Mouse (Mus musculus) frontal cortex, postnatal 14 days (tissue): ENCODE measurements at regions not wholly inside any gene's neighbourhood (a gene's known extent, or its start where the extent isn't known, plus 50 kb on each side); places are given as distances from the start of the nearest gene placed in this dataset.

Experiments
- DNase-seq, 2 experiments: peaks; one replicate each; pipeline ENCODE4 v3.0.0; 2022; ENCODE audit warnings: low spot score in 2 of 2

GRCm38 (mm10) chr4:33552856-33553255 lies 242.7 kb downstream of the Rngtt start:
- no peak for DNase-seq

- no peak for DNase-seq
Observed at GRCm38 (mm10) chr4:33554606-33555005, 244.5 kb downstream of the Rngtt start.

- DNase-seq: no peak
Observed at GRCm38 (mm10) chr4:33555231-33555933, 245.3 kb downstream of the Rngtt start.

GRCm38 (mm10) chr4:33555966-33556365 lies 245.9 kb downstream of the Rngtt start:
- no peak for DNase-seq

- no peak for DNase-seq
Observed at GRCm38 (mm10) chr4:33556661-33557540, 246.8 kb downstream of the Rngtt start.

- no peak for DNase-seq
Observed at GRCm38 (mm10) chr4:33570274-33570673, 260.2 kb downstream of the Rngtt start.

GRCm38 (mm10) chr4:33571351-33571750 lies 261.2 kb downstream of the Rngtt start:
- DNase-seq: no peak

- no peak for DNase-seq
Observed at GRCm38 (mm10) chr4:33577631-33578030, 267.5 kb downstream of the Rngtt start.

GRCm38 (mm10) chr4:33580491-33580890 lies 270.4 kb downstream of the Rngtt start:
- no peak for DNase-seq

GRCm38 (mm10) chr4:33581180-33581591 lies 271.1 kb downstream of the Rngtt start:
- DNase-seq: no peak

GRCm38 (mm10) chr4:33581766-33582525 lies 271.8 kb downstream of the Rngtt start:
- DNase-seq: no peak

- no peak for DNase-seq
Observed at GRCm38 (mm10) chr4:33582986-33583720, 273.0 kb downstream of the Rngtt start.

GRCm38 (mm10) chr4:33583979-33584907 lies 274.1 kb downstream of the Rngtt start:
- no peak for DNase-seq

GRCm38 (mm10) chr4:33585821-33586220 lies 275.7 kb downstream of the Rngtt start:
- no peak for DNase-seq

GRCm38 (mm10) chr4:33586290-33586614 lies 276.1 kb downstream of the Rngtt start:
- no peak for DNase-seq

- peak in 1 of 2 experiments; percentile 27 for DNase-seq
Observed at GRCm38 (mm10) chr4:33586615-33587451, 276.7 kb downstream of the Rngtt start.

GRCm38 (mm10) chr4:33587666-33588065 lies 277.6 kb downstream of the Rngtt start:
- no peak for DNase-seq

GRCm38 (mm10) chr4:33588127-33588526 lies 278.0 kb downstream of the Rngtt start:
- no peak for DNase-seq

GRCm38 (mm10) chr4:33589207-33589606 lies 279.1 kb downstream of the Rngtt start:
- no peak for DNase-seq
